In the genomic region with DNA sequence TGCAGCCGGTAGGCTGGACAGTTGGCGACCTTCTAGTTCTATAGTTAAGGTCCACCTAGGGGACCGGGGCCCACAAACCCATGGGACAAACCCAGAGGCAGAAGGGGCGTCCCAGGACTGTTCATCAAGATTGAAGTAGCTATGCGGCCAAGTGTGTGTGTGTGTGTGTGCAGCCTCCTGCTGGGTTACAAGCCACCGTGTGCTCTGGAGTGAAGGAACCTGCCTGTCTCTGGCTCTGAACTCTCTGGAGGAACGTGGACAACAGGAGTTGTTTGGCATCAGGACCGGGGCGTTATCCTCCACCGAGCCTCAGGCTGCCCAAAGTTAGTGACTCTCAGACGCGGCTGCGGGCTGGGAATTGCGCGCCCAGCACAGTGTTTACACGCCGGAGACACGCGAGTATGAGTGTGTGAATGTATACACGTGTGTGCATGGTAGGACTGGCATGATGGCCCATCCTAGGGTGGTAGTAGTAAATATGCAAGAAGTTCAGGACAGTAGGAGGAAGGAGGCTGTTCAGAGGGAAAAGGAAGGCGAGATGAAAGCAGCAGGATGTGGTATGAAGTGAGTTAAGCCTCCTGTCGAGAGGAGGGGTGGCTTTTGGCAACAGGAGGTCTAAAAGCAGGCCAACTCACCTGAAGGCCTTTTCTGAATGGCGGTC, we compare ENCODE assay signal across 8 mouse cellular contexts. TPM values are rescaled to one million over a fixed set of nuclear protein-coding genes. Genes with fewer than 3 reads are reported as not detected.
DNase-seq lines count a peak whose midpoint lies in the region; ATAC-seq lines count a peak whose summit lies in the region.

No protein-coding gene starts in this region.

- ATAC-seq in neural tube, embryonic 11.5 days (ENCODE audit: insufficient read depth, low FRiP score, low TSS enrichment): no peak; the same call in 1 of the 2 replicates
- ATAC-seq in forebrain, embryonic 12.5 days (ENCODE audit: low FRiP score): no peak
- ATAC-seq in liver, embryonic 13.5 days (ENCODE audit: low read depth): no peak; the same call in 1 of the 2 replicates
- no peak for ATAC-seq in stomach, embryonic 16.5 days (ENCODE audit: insufficient read depth, low FRiP score)

- peak overlapping the region; percentile 32 for H3K4me3 ChIP-seq in neural tube, embryonic 11.5 days (ENCODE audit: low read depth, low read length)
- H3K4me3 ChIP-seq in forebrain, embryonic 12.5 days (replicated peaks): peak overlapping the region; percentile 42
- H3K4me3 ChIP-seq in liver, embryonic 13.5 days (replicated peaks): peak overlapping the region; percentile 51
- peak overlapping the region; percentile 56 for H3K4me3 ChIP-seq in stomach, embryonic 16.5 days (replicated peaks; ENCODE audit: low read length)

- H3K36me3 ChIP-seq in neural tube, embryonic 11.5 days (ENCODE audit: control insufficient read depth, insufficient read depth, low read length): no peaks in the 10 kb centered on the region
- no peaks in the 10 kb centered on the region for H3K36me3 ChIP-seq in forebrain, embryonic 12.5 days (replicated peaks)
- no peaks in the 10 kb centered on the region for H3K36me3 ChIP-seq in liver, embryonic 13.5 days
- no peaks in the 10 kb centered on the region for H3K36me3 ChIP-seq in stomach, embryonic 16.5 days (ENCODE audit: control insufficient read depth, insufficient read depth, low read length)

- no peak overlapping the region for H3K27ac ChIP-seq in neural tube, embryonic 11.5 days (ENCODE audit: low read depth, low read length)
- H3K27ac ChIP-seq in forebrain, embryonic 12.5 days: no peak overlapping the region
- no peak overlapping the region for H3K27ac ChIP-seq in liver, embryonic 13.5 days
- H3K27ac ChIP-seq in stomach, embryonic 16.5 days (ENCODE audit: low read length): no peak overlapping the region

- no peak for DNase-seq in neural tube, embryonic 11.5 days (ENCODE audit: low spot score)
- no peak for DNase-seq in neural tube, embryonic 10.5 days (ENCODE audit: extremely low spot score, low spot score)
- no peak for DNase-seq in liver, embryonic 13.5 days
- DNase-seq in frontal cortex, postnatal 14 days (ENCODE audit: low spot score in 2 of 2): no peak
- DNase-seq in left cerebral cortex, adult 18-20 months (ENCODE audit: low spot score in 2 of 2): no peak
- DNase-seq in layer of hippocampus, adult 9-10 months (ENCODE audit: low spot score): no peak

- no peaks in the 10 kb centered on the region for H3K9me3 ChIP-seq in neural tube, embryonic 11.5 days (ENCODE audit: control insufficient read depth, low read length)
- no peaks in the 10 kb centered on the region for H3K9me3 ChIP-seq in forebrain, embryonic 12.5 days
- no peaks in the 10 kb centered on the region for H3K9me3 ChIP-seq in liver, embryonic 13.5 days (replicated peaks)
- no peaks in the 10 kb centered on the region for H3K9me3 ChIP-seq in stomach, embryonic 16.5 days (replicated peaks; ENCODE audit: control insufficient read depth, low read length)

- H3K4me1 ChIP-seq in neural tube, embryonic 11.5 days (ENCODE audit: control insufficient read depth, insufficient read depth, low read length): peaks cover 5% of the 10 kb centered on the region; the same call in 1 of the 2 replicates
- peaks cover 12% of the 10 kb centered on the region for H3K4me1 ChIP-seq in forebrain, embryonic 12.5 days
- 0 out of 2 replicates have a peak, but pooled peaks cover 7% of the 10 kb centered on the region for H3K4me1 ChIP-seq in liver, embryonic 13.5 days (replicated peaks)
- peaks cover 6% of the 10 kb centered on the region; the same call in 1 of the 2 replicates for H3K4me1 ChIP-seq in stomach, embryonic 16.5 days (ENCODE audit: control insufficient read depth, insufficient read depth, low read length)

- H3K27me3 ChIP-seq in neural tube, embryonic 11.5 days (ENCODE audit: control insufficient read depth, insufficient read depth, low read length): 0 out of 2 replicates have a peak, but pooled peaks cover 4% of the 10 kb centered on the region
- peaks cover 26% of the 10 kb centered on the region for H3K27me3 ChIP-seq in forebrain, embryonic 12.5 days
- peaks cover 29% of the 10 kb centered on the region for H3K27me3 ChIP-seq in liver, embryonic 13.5 days
- H3K27me3 ChIP-seq in stomach, embryonic 16.5 days (ENCODE audit: control insufficient read depth, insufficient read depth, low read length): no peaks in the 10 kb centered on the region

- 32% methylated on average over 23 of the region's 23 CpGs for WGBS in neural tube, embryonic 11.5 days
- 34% methylated on average over 23 of the region's 23 CpGs for WGBS in forebrain, embryonic 12.5 days
- WGBS in liver, embryonic 13.5 days (ENCODE audit: insufficient replicate concordance): 17% methylated on average over 23 of the region's 23 CpGs
- WGBS in stomach, embryonic 16.5 days: 24% methylated on average over 23 of the region's 23 CpGs

- H3K9ac ChIP-seq in neural tube, embryonic 11.5 days (ENCODE audit: low read length): peak overlapping the region; percentile 30; the same call in 1 of the 2 replicates
- H3K9ac ChIP-seq in forebrain, embryonic 12.5 days: peak overlapping the region; percentile 39; the same call in 1 of the 2 replicates
- 0 out of 2 replicates have a peak overlapping the region, but pooled peaks have one; percentile 9 for H3K9ac ChIP-seq in liver, embryonic 13.5 days
- peak overlapping the region; percentile 71 for H3K9ac ChIP-seq in stomach, embryonic 16.5 days (ENCODE audit: low read length)

- peak overlapping the region; percentile 54 for H3K4me2 ChIP-seq in neural tube, embryonic 11.5 days (ENCODE audit: low read depth)
- H3K4me2 ChIP-seq in forebrain, embryonic 12.5 days: peak overlapping the region; percentile 56
- peak overlapping the region; percentile 61 for H3K4me2 ChIP-seq in liver, embryonic 13.5 days
- peak overlapping the region; percentile 91 for H3K4me2 ChIP-seq in stomach, embryonic 16.5 days (ENCODE audit: low read depth, low read length)

RNA-seq across cellular contexts. Expression of gene Pik3r5, which starts 0.6 kb away (rescaled TPM):
- 1.2 and 2.1 TPM in 2 replicates for polyA plus RNA-seq in neural tube, embryonic 11.5 days (2014; fragmentation: Nextera tagmentation; extraction: Ambion mirVana)
- 0.24 and 0.29 TPM in 2 replicates for polyA plus RNA-seq in forebrain, embryonic 12.5 days (2016; fragmentation: Nextera tagmentation; extraction: Ambion mirVana)
- polyA plus RNA-seq in liver, embryonic 13.5 days (2015; fragmentation: Nextera tagmentation; extraction: Ambion mirVana): 0.15 and 0.32 TPM in 2 replicates
- 0.65 and 0.79 TPM in 2 replicates for polyA plus RNA-seq in stomach, embryonic 16.5 days (2015; fragmentation: Nextera tagmentation; extraction: Ambion mirVana)
- 1 to 10 TPM; 2.7 to 2.8 TPM for total RNA-seq in left cerebral cortex, adult 18-20 months (2021)

RNA-seq across cellular contexts. Expression of gene Ntn1, which starts 31.9 kb away (rescaled TPM):
- 10.0 and 11.5 TPM in 2 replicates for polyA plus RNA-seq in neural tube, embryonic 11.5 days (2014; fragmentation: Nextera tagmentation; extraction: Ambion mirVana)
- polyA plus RNA-seq in forebrain, embryonic 12.5 days (2016; fragmentation: Nextera tagmentation; extraction: Ambion mirVana): 14.2 and 18.1 TPM in 2 replicates
- polyA plus RNA-seq in liver, embryonic 13.5 days (2015; fragmentation: Nextera tagmentation; extraction: Ambion mirVana): 0.21 and 0.24 TPM in 2 replicates
- 11.3 and 13.5 TPM in 2 replicates for polyA plus RNA-seq in stomach, embryonic 16.5 days (2015; fragmentation: Nextera tagmentation; extraction: Ambion mirVana)
- 1 to 10 TPM; 6.2 to 7.6 TPM for total RNA-seq in left cerebral cortex, adult 18-20 months (2021)

Comparison
In these comparisons a context has a peak if more than half of its experiments do, and no peak if none do; other contexts are left out.
1. H3K9ac ChIP-seq: peak in every context shown above with its lines; median percentile 71 in stomach, embryonic 16.5 days; 39 in forebrain, embryonic 12.5 days; 30 in neural tube, embryonic 11.5 days; 9 in liver, embryonic 13.5 days.